Mouse (Mus musculus) monocyte, adult 5-6 weeks (primary cell): ENCODE results near the gene Gnat1. TPM values are rescaled to one million over a fixed set of nuclear protein-coding genes. Genes with fewer than 3 reads are reported as not detected.

Experiments used
- ATAC-seq: fragments of 153-309, 156-312 bp; replicated peaks from 2 replicates; pipeline ENCODE4 v1.8.0; 2017; ENCODE audit warnings: mild to moderate bottlenecking; ENCODE audit not compliant: low TSS enrichment, insufficient number of reproducible peaks, severe bottlenecking, poor library complexity, low FRiP score
- total RNA-seq: library from RNA; stranded (forward); fragments of 200-1000, 200-491, 200-594 nt; gene quantifications from 3 replicates; pipeline ENCODE4 v1.2.3, GENCODE M21; 2017

Gnat1 gene
- total RNA-seq, 1 experiment from 2014 or later = not detected

DNA sequence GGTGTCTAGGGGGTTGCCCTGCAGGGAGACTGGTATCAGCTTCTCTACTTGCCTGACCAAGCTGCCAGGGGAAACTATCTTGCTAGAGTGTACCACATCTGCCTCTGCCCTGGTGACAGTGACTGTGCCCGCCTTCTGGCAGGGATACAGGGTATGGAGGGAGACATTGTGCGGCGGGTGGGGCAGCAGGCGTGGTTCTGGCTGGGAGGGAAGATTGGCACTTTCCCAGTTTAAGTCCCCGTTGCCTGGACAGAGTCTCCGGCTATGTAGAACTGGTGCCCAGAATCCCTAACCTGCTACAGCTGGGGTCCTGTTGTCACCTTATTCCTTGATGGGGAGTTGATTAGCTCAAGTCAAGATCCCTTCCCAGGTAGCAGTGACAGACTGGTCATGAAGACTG is 47.0 kb downstream of the Gnat1 start:
- no peak for ATAC-seq

DNA sequence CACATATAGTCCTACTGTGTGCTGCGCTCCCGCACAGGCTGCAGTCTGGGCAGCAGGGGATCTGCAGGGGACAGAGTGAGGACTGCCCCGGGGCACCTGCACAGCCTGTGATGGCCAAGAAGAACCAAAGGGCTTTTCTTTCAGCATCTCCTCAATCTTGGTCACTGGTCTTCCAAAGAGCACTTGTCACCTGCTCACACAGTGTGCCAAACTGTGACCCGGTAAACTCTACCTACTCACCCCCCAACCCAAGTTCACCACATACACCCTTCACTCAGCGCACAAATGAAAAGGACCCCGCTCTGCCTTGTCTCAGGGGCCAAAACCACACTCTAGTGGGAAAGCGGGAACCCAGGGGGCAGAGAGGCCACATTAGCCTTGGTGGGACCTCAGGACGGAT is 47.7 kb downstream of the Gnat1 start:
- no peak for ATAC-seq

DNA sequence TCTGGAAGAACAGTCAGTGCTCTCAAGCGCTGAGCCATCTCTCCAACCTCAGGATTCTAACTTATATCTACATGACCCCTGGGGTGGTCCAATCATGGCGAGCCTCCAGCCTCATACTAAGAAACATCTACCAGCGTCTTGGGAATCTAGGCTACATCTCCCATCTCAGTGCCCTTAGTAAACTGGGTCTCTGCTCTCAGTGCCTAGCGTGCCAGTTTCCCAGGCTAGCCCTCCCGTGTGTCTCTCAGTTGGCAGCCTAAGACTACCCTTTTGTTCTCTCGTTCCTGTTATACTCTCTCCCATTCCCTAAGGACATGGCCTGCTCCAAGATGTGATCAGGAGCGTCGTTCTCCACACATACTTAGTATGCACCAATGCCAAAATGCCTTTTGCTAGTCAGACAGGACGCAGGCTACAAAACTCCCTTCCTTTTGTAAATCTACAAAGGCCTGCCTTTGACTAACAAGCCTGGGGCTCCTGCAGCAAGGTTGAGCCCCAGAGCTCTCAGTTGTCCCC is 48.1 kb downstream of the Gnat1 start:
- ATAC-seq = no peak

DNA sequence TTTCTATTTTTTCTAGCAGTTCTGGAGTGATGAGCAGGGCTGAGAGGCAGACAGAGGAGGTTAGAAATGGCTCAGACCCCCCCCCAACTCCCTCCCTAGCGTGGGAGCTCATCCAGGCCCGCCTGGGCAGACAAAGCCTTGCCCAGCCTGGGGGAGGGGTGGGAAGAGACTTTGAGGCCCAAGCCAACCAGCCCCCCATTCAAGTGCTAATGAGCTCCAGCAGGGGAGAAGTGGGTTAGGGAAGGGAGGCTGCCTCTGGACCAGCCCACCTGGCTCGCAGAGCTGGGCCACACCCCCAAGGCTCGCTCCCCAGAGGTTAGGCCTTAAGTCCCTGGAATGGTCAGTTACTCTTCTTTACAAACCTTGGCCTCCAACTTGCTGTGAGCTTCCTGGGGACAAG is 48.9 kb downstream of the Gnat1 start:
- ATAC-seq = no peak

DNA sequence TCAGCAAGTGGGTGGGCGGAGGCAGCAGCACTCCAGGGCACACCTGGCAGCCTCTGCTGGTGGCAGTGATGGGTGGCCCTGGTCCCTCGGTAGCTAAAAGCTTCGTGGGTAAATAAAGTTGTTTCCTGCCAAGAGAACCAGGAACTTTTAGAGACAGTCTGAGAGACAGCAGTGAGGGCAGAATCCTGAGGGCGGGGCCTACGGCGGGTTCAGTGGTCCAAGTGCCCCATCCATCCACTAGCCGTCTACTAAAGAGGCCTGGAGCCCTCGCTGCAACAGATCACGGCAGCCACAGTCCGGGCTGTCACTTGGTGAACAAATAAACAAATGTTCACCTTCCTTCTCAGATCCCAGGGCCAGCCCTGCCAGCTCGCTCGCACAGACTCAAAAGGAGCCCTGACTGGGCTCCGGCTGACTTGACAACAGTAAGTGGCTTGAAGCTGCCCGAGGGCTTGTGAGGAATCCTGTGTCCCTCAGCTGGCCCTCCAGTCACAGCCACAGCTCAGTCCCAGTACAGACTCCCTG is 49.5 kb downstream of the Gnat1 start:
- no peak for ATAC-seq

DNA sequence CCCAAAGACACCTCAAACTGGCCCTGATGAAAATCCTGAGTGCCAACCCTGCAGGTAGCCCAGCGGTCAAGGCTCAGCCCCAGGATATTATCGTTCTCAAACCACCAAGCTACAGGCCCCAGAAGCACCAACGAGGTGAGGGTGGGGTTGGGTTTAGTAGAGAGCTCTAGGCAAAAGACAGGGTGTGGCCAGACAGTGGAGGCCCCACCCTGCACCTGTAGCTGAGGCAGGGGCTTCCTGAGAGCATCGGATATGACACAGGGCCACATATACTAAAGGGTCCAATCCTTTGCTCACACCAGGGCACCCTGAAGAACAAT is 50.1 kb downstream of the Gnat1 start:
- ATAC-seq = no peak

DNA sequence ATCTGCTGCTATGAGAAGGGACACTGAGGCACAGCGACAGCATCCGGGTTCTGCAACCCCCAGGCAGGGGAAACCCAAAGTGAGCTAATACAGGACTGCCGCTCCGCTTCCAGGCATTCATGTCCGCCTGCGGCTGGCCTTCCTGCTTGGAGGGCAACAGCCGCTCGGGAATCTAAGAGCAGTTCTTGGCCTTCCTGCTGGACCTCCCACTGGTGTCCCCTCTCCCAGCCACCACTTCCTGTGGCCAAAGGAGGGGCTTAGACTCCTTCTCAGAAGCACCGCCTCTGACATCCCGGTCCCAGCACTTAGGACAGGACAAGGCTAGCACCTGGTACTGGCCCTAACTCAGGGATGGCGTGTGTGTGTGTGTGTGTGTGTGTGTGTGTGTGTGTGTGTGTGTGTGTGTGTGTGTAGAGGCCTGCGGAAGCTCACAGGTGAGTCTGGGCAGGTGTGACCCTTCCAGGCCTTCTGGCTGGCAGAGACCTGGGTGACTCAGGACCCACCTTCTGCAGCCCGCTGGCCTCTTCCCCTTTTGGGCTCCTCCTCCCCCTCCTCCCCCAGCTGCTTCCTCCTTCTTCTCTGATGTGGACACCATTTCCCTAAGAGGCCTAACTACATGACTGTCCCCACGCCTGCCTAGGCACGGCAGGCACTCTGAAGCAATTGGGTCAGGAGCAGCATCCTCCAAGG is 50.6 kb downstream of the Gnat1 start:
- peak; percentile 73 for ATAC-seq

DNA sequence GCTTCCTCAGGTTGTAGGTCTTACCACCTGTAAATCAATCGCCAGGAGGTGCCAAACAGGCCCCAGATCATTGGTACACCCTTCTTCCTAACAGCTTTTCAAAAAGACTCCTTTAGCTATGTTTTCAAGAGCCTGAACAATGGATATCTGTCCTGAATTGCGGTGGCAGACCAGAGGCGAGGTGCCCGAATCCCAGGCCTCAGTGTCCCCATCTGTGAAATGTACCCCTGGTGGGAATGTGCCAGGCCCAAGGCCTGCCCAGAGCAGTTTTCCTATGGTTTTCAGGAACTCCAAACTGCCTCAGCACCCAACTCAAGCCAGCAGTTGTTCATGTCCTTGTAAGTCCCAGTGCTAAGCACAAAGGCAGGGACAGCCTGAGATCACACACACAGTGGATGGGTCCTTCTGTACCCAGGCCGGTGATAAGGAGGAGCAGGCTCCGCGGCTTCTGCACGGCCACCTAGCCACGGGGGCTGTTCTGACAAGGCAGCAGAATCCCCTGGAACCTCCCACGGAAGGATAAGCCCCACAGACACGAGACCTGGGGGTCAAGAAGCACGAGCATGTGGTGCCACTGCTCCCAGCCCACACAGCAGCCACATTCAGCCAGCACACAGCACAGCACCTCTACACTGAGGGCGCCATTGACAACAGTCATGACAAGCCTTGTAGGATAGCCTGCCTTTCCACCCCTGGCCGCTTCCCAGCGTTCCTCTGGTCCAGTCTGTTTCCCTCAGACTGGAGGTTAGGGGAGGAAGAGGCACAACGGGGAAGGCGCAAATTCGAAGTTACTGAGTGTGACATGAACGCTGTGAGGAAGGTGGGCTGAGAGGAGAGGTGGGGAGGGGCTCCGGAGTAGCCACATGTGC is 51.9 kb downstream of the Gnat1 start:
- no peak for ATAC-seq

DNA sequence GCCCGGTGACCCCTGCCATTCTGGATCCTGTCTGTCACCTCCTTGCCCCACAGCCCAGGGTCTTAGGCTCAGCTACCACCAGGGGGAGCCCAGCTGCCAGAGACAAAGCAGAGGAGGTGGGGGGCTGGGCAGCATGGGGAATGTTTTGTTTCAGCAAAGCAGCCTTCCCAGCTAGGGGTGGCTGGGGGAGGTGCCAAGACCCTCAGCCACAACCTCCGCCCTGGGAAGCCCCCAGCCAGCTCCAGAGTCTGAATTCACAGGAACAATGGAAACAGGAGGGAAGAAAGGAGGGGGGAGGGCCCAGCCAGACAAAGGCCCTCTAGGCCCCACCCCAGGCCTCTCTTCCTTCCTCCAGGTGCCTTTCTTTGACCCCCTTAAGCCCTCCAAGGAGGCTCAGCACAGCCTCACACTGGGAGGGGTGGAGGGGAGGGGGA is 52.7 kb downstream of the Gnat1 start:
- 0 out of 2 replicates have a peak, but pooled peaks have one; percentile 18 for ATAC-seq

DNA sequence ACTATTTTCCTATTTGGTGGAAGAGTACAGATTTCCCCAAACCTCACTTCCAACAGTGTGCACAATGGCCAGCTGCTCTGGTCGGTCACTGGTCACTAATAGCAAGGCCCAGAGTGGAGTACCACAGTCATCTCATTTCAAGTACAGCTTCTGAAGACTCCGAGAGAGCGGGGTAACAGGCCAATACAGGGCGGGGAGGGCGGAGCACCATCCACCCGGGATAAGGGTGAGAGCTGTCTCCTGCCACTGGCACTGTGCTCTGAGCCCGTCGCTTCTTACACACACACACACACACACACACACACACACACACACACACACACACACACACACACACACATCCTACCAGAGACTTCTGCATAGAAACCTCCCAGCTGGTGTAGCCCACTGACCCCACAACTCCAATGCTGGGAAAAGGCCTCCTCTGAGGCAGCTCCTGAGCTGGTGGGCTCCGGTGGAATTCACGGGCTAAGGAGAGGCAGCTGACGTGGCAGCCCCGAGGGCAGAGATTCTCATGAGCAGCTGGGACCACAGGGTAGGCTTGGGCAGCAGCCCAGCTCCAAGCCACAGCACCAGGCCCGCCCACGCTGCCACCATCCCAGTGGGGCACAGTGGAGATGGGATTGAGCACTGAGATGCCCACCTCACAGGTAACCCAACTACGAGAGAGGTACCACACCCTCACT is 53.2 kb downstream of the Gnat1 start:
- ATAC-seq = no peak

DNA sequence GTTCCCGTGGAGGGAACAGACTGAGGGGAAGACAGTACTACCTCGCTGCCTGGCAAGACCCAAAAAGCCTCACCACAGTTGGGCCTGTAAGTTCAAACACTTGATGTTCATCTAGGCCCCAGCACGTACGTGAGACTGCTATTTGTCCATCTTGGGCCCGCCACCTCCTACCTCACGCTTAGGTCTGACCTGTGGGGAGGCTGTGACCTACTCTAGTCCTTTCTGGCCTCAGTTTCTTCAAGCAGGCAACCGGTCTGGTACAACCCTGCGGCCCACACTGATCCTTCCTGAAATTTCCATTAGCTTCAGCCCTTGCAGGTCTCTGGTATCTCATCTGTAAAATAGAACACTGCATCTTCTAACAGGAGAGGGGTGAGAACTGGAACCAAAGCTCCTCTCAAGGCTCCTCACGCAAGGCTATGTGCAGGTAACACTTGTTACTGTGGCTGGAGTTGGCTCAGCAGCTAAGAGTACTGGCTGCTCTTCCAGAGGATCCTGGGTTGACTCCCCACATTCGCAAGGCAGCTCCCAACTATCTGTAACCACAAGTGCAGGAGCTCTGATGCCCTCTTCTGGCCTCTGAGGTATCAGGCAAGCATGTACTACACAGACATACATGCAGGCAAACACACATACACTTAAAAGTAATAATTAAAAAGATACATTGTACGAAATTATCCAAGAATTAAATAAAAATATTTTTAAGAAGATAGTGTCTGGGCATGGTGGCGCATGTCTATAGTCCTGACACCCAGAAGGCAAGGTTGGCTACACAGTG is 54.0 kb downstream of the Gnat1 start:
- no peak for ATAC-seq

DNA sequence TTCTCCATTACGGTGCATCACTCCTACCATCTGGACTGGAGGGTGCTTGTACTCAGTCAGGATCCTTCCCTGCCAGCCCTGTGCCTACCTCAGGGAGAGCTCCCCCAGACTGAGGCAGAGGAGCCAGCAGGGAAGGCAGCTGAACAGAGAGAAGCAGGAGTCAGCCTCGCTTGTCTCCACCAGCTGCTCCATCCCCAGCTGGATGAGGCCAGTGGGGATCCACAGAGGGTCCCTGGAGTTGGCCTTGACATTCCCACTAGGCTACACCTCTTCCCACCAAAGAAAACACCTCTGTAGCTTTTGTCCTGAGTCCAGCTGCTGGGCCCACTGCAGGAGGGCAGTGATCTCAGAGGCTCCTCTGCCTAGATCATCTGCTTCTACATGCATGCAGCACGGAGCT is 54.6 kb downstream of the Gnat1 start:
- no peak for ATAC-seq

DNA sequence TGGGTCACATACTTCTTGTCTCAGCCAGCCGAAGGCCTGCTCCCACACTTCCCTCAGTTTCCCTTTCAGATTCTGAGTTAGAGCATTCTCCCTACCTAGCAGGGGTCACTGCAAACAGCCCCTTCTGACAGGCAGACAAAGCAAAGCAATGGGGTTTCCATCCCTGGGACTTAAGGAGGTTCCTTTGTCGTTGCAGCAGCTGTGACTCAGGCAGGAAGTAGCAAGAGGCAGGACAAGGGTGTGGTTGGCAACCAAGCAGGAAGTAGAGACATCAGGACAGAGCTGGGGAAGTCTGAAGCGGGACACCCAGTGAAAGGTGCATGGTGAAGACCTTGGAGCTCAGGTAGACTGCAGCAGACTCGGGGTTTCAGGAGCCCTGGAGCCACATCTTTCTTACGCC is 55.0 kb downstream of the Gnat1 start:
- peak; percentile 72 for ATAC-seq

Other genes with a start within 250 kb of the Gnat1 start
- gene Tmem115, start 145.8 kb downstream of the Gnat1 start, total RNA-seq = 19.0 to 26.5 TPM (median 21.7 TPM) in 3 replicates
- gene Cyb561d2, start 137.5 kb downstream of the Gnat1 start, total RNA-seq = 8.0 to 27.2 TPM (median 14.4 TPM) in 3 replicates
- 17.4 to 20.5 TPM (median 18.7 TPM) in 3 replicates for gene Nprl2, start 137.5 kb downstream of the Gnat1 start, total RNA-seq
- gene Zmynd10, start 132.4 kb downstream of the Gnat1 start, total RNA-seq = 3.2 to 4.0 TPM in 2 of 3 replicates, not detected in the other
- gene Rassf1, start 128.2 kb downstream of the Gnat1 start, total RNA-seq = 67.8 to 117 TPM (median 83.9 TPM) in 3 replicates
- 16.0 to 23.9 TPM (median 21.4 TPM) in 3 replicates for gene Tusc2, start 116.5 kb downstream of the Gnat1 start, total RNA-seq
- gene Hyal2, start 111.8 kb downstream of the Gnat1 start, total RNA-seq = 1.1 to 2.5 TPM (median 2.3 TPM) in 3 replicates
- 0.86 to 2.0 TPM in 2 of 3 replicates, not detected in the other for gene Hyal1, start 102.8 kb downstream of the Gnat1 start, total RNA-seq
- 3.6 to 5.4 TPM (median 5.4 TPM) in 3 replicates for gene Naa80, start 100.8 kb downstream of the Gnat1 start, total RNA-seq
- 1.4 TPM in 1 of 3 replicates, not detected in the others for gene Hyal3, start 98.9 kb downstream of the Gnat1 start, total RNA-seq
- gene Ifrd2, start 92.1 kb downstream of the Gnat1 start, total RNA-seq = 5.5 to 11.1 TPM (median 8.8 TPM) in 3 replicates
- gene Sema3b, start 70.5 kb downstream of the Gnat1 start, total RNA-seq = 0.10 TPM in 1 of 3 replicates, not detected in the others
- gene Gnai2, start 44.3 kb downstream of the Gnat1 start, total RNA-seq = 646 to 794 TPM (median 705 TPM) in 3 replicates
- not detected in 3 replicates for gene Slc38a3, start 10.2 kb downstream of the Gnat1 start, total RNA-seq
- gene Sema3f, start 30.8 kb upstream of the Gnat1 start, total RNA-seq = not detected in 3 replicates
- 339 to 489 TPM (median 412 TPM) in 3 replicates for gene Rbm5, start 91.3 kb upstream of the Gnat1 start, total RNA-seq
- gene Rbm6, start 193.5 kb upstream of the Gnat1 start, total RNA-seq = 166 to 202 TPM (median 177 TPM) in 3 replicates
- 13.0 to 22.8 TPM (median 16.4 TPM) in 3 replicates for gene Mon1a, start 208.4 kb upstream of the Gnat1 start, total RNA-seq
- gene Mst1r, start 227.2 kb upstream of the Gnat1 start, total RNA-seq = 0.29 to 3.2 TPM (median 1.6 TPM) in 3 replicates
- 0.19 TPM in 1 of 3 replicates, not detected in the others for gene Actl11, start 248.8 kb upstream of the Gnat1 start, total RNA-seq